Mouse (Mus musculus) adrenal gland, postnatal 36 days (tissue): ENCODE results near the gene Gm17387. TPM values are rescaled to one million over a fixed set of nuclear protein-coding genes. Genes with fewer than 3 reads are reported as not detected.
"Not testable (repeated sequence)": the region's sequence is repeated elsewhere in the genome, so short reads cannot be mapped to it uniquely, and the experiment has no call there.

ENCODE experiments used
- DNase-seq, 2 experiments: peaks; one replicate each; pipeline ENCODE4 v3.0.0; 2021; ENCODE audit warnings: mixed read lengths in 1 of 2
- total RNA-seq, 2 experiments: library from RNA; stranded (reverse); gene quantifications; 2 replicates each; pipeline ENCODE4 v1.2.3; 2021

Gm17387 gene
- total RNA-seq, 2 experiments from 2014 or later, result not detected

GRCm38 (mm10) chr7:141016707-141017697 is 11.9 kb upstream of the Gm17387 start:
- no peak for DNase-seq

- not testable (repeated sequence) for DNase-seq
These were observed 11.1 kb upstream of the Gm17387 start, which contains the start of gene Ifitm6 for GRCm38 (mm10) chr7:141017824-141018223. TSS of gene Ifitm6 (minus strand) at chr7:141017924.

- no peak for DNase-seq
These were observed 9.9 kb upstream of the Gm17387 start for GRCm38 (mm10) chr7:141019028-141019427.

- DNase-seq, result no peak
These were observed 7.2 kb upstream of the Gm17387 start for GRCm38 (mm10) chr7:141021489-141022449.

DNA sequence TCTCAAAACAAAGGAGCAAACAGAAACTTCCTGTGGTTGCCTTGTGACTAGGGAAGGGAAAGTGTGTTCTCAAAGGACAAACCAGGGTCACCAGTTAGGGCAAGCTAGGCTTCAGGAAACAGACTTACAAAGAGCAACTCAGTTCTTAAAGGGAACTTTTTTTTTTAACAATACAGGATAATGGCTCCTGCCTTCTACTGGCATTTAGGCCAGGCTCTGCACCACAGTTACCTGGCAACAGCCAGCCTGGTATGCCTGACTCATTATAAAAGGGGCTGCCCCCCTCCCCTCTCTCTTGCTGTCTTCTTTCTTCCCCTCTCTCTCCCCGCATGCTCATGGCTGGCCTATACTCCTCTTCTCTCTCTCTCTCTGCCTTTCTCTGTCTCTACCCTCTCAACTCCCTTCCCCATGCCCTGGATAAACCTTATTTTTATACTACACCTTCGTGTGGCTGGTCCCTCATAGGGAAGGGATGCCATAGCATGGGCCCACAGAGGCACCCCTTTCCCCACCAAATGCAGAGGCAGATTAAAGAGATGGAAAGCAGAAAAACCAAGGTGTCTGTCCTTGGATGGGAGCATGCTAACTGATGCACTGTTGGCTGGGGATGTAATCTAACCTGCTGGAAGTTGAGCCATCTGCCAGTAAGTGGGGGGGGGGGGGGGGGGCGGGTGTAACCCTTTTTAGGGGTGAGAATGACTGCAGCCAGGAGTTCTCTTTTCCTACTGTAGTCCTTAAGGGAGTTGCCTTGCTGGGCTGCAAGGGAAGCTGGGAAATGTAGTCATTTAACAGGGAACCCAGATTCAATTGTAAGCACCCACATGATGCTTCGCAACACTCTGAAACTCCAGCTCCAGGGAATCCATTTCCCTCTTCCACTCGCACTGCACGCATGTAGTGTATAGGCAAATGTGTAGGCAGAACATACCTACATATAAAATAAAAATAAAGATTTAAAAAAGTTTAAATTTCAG is 3.8 kb upstream of the Gm17387 start:
- no peak for DNase-seq

GRCm38 (mm10) chr7:141026097-141026739 is 2.7 kb upstream of the Gm17387 start:
- DNase-seq, result no peak

DNA sequence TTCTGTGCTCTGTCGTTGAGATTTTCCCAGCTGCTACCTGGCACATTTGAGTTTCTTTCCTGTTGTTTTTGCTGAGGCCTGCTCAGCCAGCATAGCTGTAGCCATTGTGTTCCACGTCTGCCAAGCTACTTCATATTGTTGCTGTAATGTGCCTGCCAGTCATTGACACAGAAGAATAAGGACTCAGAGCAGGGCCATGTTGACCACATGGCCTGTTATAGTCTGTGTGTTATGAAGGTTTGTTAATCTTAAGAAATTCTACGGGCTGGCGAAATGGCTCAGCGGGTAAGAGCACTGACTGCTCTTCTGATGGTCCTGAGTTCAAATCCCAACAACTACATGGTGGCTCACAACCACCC is 2.2 kb upstream of the Gm17387 start:
- DNase-seq, result no peak

DNA sequence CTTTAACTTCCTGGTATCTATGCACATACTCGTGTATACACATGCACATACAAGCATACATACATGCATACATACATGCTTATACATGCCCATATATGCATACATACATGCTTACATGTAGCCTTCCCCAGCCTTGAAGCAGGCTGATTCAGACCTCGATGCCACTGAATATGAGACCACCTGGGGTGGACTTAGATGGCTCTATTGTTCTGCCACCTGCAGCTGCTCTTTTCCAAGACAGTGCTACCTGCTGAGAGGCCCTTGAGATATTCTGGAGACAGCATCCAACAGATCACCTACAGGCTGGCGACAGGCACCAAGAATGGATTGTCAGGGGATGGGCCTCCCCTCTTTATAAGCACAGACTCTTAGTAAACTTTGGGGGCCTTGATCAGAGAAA is 1.5 kb downstream of the Gm17387 start:
- DNase-seq, result no peak

GRCm38 (mm10) chr7:141032458-141033167 is 3.7 kb downstream of the Gm17387 start:
- peak in 1 of 2 experiments; percentile 31 for DNase-seq

DNA sequence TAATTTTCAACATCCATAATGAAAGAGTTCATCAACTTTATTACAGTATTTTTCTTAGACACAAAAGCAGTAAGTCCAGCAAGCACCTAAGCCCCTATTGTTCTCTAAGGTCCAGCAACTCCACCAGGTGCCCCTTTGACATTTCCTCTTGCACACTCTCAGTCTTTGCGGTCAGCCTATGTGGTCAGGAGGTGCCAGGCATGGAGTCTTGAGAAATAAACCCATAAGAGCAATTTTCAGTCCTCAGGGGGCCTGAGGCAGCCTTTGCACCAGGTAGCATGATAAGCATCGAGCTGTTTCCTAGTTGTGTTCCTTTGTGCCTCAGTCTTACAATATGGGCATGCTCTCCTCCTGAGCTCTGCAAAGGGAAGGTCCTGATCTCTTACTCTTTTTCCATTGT is 7.7 kb downstream of the Gm17387 start:
- DNase-seq, result not testable (repeated sequence)

GRCm38 (mm10) chr7:141038090-141039032 is 9.4 kb downstream of the Gm17387 start:
- DNase-seq, result no peak

DNA sequence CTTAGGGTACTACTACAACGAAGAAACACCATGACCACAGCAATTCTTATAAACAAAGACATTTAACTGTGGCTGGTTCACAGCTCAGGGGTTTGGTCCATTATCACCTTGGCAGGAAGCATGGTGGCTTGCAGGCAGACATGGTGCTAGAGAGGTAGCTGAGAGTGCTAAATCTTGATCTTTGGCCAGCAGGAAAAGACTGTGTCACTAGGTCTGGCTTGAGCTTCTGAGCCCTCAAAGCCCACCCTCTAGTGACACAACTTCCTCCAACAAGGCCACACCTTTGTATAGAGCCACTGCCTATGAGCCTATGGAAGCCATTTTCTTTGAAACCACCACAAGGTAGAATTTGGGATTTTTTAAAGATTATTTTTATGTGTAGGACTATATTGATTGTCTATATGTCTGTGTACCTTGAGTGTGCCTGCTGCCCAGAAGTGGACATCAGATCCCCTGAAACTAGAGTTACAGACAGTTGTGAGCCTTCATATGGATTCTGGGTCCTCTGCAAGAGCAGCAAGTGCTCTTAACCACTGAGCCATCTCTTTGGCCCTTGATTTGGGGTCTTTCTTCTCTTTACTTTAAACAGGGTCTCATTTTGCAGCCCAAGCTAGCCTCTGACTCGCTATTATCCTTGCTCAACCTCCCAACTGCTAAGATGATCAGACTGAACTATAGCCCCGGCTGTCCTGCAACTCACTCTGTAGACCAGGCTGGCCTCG is 10.6 kb downstream of the Gm17387 start:
- no peak for DNase-seq

GRCm38 (mm10) chr7:141040867-141041606 is 12.1 kb downstream of the Gm17387 start:
- DNase-seq, result peak in 1 of 2 experiments; percentile 22

DNA sequence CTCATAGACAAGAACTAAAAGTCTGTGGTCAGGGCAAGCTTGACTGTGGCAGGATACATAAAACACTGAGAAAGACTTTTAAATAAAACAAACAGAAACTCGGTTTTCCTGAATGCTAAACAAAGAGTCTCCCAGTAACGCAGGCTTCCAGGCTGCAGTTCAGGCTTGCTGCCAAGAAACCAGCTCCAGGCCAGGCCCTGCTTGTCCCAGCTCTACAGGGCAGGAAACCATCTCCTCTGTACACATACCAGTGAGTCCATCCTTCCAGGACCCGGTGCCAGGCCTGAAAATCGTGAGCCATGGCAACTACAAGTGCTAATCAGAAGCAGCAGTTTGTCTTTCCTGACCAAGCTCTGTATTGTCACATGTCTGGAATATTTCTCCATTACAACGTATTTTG is 12.7 kb downstream of the Gm17387 start:
- peak; percentile 66 to 87 for DNase-seq

- DNase-seq, result no peak
These were observed 13.6 kb downstream of the Gm17387 start for GRCm38 (mm10) chr7:141042539-141042938.

DNA sequence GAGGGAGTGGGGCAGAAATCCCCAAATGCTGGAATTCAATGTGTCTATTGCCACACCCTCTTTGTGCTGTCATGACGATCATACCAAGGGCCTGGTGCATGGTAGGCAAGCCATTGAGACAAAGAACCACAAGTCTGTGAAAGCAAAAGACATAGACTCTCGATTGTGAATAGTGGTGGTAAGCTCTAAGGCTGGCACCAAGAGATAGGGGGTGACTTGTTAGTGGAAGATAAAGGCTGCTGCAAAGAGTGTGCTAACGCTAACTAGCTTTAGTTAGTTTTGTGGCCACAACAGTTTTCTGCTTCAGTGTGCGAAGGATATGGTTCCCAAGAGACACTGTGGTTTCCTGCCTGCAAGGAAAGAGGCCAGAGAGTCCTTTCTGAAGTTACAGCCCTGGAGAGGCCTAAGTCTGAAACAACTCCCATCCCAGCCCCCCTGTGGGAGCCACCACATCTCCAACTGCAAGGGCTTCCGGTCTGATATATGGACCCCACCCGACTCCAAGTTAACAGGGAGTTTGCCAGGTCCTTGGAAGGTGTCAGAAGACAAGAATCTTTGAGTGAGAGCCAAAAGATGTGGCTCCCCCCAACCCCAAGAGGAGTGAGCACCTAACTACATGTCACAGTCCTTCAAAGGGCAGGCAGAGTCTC is 18.1 kb downstream of the Gm17387 start:
- DNase-seq, result peak in 1 of 2 experiments; percentile 23
